Mouse (Mus musculus): ENCODE measurements at regions not wholly inside any gene's neighbourhood (a gene's known extent, or its start where the extent isn't known, plus 50 kb on each side); places are given as distances from the start of the nearest gene placed in this dataset.
A peak's percentile ranks its signal among the peaks of the same experiment; 100 is the strongest.
"Not testable (repeated sequence)": the region's sequence is repeated elsewhere in the genome, so short reads cannot be mapped to it uniquely, and the experiment has no call there.

DNA sequence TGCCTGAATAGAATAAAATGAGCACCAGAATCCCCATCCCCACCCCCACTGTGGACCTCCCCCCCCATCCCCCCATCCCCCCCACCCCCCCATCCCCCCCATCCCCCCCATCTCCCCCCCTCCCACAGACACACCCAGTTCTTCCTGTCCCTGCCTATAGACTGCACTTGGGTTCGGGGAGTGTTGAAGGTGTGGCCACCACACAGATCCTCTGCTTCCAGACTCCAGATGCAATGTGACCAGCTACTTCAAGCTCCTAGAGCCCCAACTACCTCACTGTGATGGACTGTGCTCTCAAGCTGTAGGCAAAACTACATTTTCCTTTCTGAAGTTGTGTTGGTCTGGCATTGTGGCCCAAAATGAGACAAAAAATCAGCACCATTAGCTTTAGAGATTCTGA is 138.3 kb upstream of the Rybp start:
- DNase-seq (ENCODE audit: low spot score), result no peak

GRCm38 (mm10) chr6:100424788-100425403 is 137.6 kb upstream of the Rybp start:
- peak; percentile 13 for DNase-seq (ENCODE audit: low spot score)

GRCm38 (mm10) chr6:100424181-100424580 is 136.9 kb upstream of the Rybp start:
- DNase-seq (ENCODE audit: low spot score), result no peak

DNA sequence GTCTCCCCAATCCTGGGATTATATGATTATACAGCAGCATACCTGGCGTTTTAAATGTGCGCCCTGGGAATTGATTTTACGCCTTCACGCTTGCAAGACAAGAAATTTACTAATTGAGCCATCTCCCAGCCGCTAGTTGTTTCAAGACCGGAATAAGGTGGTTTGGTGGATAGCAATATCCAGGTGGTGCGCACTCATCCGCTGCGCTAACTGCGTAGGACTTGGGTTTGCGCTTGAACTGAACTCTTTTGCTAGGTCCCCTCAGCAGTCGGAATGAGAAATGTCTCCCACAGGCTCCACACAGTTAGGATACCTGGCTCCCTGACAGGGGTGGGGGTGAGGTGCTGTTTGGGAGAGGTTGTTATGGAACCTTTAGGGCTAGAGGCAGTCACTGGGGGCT is 136.4 kb upstream of the Rybp start:
- no peak for DNase-seq (ENCODE audit: low spot score)

- DNase-seq (ENCODE audit: low spot score), result no peak
Observed at GRCm38 (mm10) chr6:100422603-100423002, 135.3 kb upstream of the Rybp start.

- DNase-seq (ENCODE audit: low spot score), result no peak
Observed at GRCm38 (mm10) chr6:100421706-100422578, 134.7 kb upstream of the Rybp start.

GRCm38 (mm10) chr6:100420602-100421001 is 133.3 kb upstream of the Rybp start:
- DNase-seq (ENCODE audit: low spot score), result no peak

DNA sequence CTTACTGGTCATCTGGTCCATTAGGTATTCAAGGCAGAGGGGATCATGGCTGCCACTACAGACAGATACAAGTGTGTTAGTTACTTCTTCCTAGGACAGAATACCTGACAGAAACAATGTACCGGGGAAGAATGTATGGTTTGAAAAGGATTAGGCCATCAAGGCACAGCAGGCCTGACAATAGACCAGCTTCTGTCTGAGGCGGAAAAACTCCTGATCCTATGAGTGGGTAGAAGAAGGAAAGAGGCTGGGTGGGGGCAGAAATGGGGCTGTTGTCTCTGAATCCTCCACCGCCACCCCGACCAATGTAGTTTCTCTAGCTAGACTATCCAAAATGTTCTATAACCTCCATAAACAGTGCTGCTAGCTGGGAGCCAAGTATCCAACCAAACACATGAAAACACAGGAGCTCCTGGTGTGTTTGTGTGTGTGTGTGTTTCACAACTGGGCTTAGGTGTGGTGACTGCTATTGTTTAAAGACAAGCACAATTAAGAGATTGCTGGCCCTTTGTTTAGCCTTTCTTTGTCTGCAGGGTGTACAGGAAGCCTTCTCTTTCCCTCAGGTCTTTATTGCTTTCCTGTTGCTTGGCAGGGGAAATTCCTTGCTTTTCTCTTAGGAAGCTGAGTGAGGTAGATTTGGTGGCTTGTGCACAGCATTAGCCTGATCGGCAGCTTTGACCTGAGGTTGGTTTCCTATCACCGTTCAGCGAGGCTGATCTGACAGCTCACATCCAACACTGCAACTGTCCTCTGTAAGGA is 132.7 kb upstream of the Rybp start:
- DNase-seq (ENCODE audit: low spot score), result no peak

GRCm38 (mm10) chr6:100416046-100416445 is 128.8 kb upstream of the Rybp start:
- DNase-seq (ENCODE audit: low spot score), result no peak

DNA sequence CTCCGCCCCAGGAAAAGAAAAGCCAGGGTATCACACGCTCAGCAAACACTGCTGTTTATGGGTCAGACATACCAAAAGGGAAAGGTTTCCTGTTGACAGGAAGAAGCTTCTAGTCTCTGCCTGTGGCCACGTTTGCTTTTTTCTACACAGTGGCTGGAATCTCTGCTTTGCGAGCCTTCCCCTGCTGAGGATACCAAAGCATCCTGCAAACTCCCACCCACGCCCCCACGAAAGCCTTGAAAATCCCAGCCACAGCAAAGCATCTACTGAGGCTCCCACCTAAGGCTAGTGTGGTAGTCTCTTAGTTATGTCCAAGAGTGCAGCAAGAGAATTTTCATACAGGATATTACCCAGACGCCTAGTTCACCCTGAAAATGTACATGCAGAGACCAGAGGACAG is 128.2 kb upstream of the Rybp start:
- DNase-seq (ENCODE audit: low spot score), result no peak

DNA sequence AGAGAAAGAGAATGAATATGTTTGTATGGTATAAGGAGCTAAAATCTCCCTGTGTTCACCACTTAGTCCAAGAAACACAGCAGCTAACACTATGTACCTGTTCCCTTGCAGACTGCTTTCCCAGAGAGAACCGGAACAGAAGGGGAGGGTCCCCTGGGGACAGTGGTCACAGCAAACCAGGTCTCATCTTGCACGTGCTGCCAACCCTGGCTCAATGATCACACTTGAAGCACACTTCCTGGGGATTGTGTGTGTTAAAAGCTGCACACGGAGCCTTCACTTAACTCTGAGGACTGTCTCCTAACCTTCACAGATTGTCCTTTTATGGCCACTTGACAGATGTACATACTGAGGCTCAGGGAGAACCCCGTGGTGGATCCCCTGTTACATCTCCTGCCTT is 127.6 kb upstream of the Rybp start:
- DNase-seq (ENCODE audit: low spot score), result no peak

DNA sequence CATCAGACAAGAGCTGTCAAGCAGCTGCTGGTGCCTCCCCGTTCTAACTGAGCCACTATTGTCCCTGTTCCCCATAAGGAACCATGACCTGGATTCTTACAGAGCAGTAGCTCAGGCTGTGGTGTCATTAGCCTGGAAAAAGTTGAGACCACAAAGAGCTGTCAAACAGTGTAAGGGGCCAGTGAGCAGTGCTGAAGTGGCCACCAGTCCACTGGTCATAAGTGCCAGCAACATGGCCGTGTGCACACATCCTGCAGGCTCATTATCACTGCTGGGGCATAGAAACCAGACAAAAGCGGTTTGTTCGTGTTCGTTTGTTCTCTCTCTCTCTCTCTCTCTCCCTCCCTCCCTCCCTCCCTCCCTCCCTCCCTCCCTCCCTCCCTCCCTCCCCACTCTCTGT is 125.2 kb upstream of the Rybp start:
- no peak for DNase-seq (ENCODE audit: low spot score)

DNA sequence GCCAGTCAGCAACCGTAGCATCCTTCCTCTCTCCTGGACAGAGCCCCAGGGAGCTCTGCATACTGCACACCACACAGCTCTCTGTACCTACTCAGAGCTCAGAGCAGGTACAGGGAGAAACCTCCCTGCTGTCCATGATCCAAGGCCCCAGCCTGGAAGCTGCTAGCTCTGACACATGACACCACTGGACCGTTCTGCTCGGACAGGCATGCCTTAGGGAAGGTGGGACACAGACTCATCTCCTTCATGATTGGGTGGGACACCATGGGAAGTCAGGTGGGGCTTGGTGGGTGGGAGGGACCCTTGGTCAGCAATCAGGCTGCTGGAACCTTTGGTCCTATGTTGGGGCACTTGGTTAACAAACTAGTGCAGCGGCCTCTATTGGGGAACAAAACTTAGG is 124.7 kb upstream of the Rybp start:
- DNase-seq (ENCODE audit: low spot score), result no peak

- no peak for DNase-seq (ENCODE audit: low spot score)
Observed at GRCm38 (mm10) chr6:100410067-100410631, 122.9 kb upstream of the Rybp start.

GRCm38 (mm10) chr6:100408826-100409225 is 121.5 kb upstream of the Rybp start:
- no peak for DNase-seq (ENCODE audit: low spot score)

- no peak for DNase-seq (ENCODE audit: low spot score)
Observed at GRCm38 (mm10) chr6:100406504-100406903, 119.2 kb upstream of the Rybp start.

DNA sequence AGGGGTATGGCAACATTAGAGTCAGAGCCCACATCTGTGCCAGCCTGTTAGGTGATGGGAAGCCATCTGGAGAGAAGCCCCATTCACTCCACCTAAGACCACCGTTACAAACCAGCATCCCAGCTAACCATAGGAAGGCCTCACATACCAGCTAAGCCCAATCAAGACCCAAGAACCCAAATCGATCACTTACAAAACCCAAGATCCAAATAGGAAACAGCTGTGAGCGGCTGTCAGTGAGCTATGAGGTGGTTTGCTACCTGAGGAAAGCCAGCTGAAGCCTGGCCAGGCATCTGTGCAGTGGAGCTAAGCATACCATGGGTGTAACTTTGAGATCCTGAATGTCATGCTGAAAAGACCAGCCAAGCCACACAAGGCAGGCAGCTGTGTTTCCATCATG is 116.9 kb upstream of the Rybp start:
- DNase-seq (ENCODE audit: low spot score), result no peak

DNA sequence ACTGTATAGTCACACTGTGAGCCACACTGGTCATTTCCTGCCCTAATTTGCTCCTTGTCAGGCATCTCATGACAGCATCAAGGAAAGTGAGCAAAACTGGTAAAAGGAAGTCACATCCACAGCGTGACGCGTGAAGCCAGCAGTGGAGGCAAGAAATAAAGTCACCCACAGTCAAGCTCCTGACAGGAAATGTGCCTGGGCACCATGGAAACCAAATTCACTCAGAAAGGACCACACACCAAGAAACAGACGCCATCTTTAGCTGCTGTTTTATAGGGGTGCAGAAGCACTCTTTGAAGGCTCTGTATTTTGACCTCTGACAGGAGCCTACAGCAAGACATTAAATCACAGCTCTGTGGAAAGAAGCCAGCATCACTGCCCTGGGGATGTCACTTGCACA is 115.4 kb upstream of the Rybp start:
- no peak for DNase-seq (ENCODE audit: low spot score)

DNA sequence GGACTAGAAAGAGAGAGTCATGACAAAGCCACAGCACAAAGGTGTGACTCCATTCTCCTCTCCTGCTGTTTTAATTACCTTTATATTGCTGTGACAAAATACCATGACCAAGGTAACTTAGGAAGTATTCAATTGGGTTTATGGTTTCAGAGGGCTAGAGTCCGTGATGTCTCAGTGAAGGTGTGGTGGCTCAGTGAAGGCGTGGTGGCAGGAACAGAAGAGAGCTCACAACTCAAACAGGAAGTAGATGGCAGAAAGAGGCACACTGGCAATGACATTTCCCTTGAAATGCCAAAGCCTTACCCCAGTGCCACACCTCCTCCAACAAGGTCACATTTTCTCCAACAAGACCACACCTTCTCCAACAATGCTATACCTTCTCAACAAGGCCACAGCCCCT is 114.4 kb upstream of the Rybp start:
- no peak for DNase-seq (ENCODE audit: low spot score)

DNA sequence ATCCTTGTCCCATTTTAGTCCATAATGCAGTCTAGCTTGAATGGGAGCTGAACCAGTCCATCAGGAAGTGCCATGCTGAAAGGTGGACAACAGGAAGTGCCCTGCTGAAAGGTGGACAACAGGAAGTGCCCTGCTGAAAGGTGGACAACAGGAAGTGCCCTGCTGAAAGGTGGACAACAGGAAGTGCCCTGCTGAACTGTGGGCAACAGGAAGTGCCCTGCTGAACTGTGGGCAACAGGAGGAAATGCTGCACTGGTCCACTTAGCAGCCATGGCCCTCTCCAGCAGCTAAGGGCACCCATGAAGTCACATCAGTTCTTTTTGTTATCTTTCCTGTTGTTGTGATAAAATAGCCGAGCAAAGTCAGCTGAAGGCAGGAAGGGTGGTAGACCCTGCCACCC is 112.1 kb upstream of the Rybp start:
- DNase-seq (ENCODE audit: low spot score), result not testable (repeated sequence)

DNA sequence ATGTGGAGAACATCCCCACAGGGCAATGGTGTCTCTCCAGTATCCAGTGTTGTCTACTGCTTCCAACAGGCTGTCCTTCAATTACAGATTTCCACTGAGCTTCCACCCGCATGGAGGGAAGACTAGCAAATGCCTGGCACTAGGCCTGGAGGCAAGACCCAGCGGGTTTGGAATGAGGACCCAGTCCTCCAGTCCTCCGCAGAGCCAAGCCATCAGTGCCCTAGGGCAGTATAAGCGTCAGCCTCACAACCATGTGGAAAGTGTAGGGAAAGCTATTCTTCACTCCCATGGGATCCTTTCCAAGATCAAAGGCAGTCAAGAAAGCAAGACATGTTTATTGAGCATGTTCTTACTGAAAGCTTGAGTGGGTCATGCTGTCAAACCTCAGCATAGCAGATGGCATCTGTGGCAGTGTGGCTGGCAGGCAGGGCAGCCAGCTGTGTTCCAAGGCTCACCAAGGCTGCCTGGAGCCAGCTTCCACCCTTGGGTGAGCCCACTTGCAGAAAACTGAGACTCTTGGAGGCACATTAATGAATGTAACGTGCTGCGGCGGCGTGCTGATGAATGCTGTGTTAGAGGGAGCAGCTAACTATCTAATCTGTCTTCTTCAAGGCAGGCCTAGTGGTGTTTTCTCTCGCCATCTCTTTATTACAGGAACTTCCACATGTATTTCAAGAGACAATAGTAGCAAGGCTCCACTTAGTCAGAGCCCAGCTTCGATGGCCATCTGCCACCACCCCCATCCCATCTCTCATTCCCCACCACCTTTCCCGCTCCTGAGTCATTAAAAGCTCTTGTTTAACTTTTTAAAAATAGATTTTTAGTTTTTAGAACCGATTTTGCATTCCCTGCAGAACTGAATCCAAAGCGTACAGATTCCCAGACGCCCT is 109.3 kb upstream of the Rybp start:
- no peak for DNase-seq (ENCODE audit: low spot score)
